Mouse (Mus musculus): ENCODE data around the gene Akap3. TPM values are rescaled to one million over a fixed set of nuclear protein-coding genes. Genes with fewer than 3 reads are reported as not detected.

The Akap3 gene
- polyA plus RNA-seq, 1 experiment from 2014 or later, result not detected

GRCm38 (mm10) chr6:126907876-126908275, 55.0 kb downstream of the Akap3 start:
- Histone ChIP-seq H3K4me3 (no peak overlapping the region), H3K9me3 (no peaks in the 10 kb centered on the region), H3K27ac (replicated peaks) (no peak overlapping the region), H3K27me3 (no peaks in the 10 kb centered on the region), H3K36me3 (no peaks in the 10 kb centered on the region), H3K4me2 (no peak overlapping the region), H3K9ac (no peak overlapping the region), H3K4me1 (replicated peaks) (no peaks in the 10 kb centered on the region)
- WGBS, result 59% methylated on average over 3 of the region's 3 CpGs
- ATAC-seq (ENCODE audit: low FRiP score, low read depth), result no peak

GRCm38 (mm10) chr6:126910727-126911126, 57.8 kb downstream of the Akap3 start:
- Histone ChIP-seq H3K36me3 (no peaks in the 10 kb centered on the region), H3K9ac (no peak overlapping the region), H3K9me3 (no peaks in the 10 kb centered on the region), H3K27me3 (no peaks in the 10 kb centered on the region), H3K4me1 (replicated peaks) (no peaks in the 10 kb centered on the region), H3K4me3 (no peak overlapping the region), H3K27ac (replicated peaks) (no peak overlapping the region), H3K4me2 (no peak overlapping the region)
- WGBS, result 84% methylated on average over 4 of the region's 4 CpGs
- no peak for ATAC-seq (ENCODE audit: low FRiP score, low read depth)

GRCm38 (mm10) chr6:126914928-126915327, 62.0 kb downstream of the Akap3 start:
- Histone ChIP-seq H3K27ac (replicated peaks) (no peak overlapping the region), H3K27me3 (no peaks in the 10 kb centered on the region), H3K9ac (no peak overlapping the region), H3K9me3 (no peaks in the 10 kb centered on the region), H3K4me2 (no peak overlapping the region), H3K36me3 (no peaks in the 10 kb centered on the region), H3K4me1 (replicated peaks) (no peaks in the 10 kb centered on the region), H3K4me3 (no peak overlapping the region)
- ATAC-seq (ENCODE audit: low FRiP score, low read depth), result no peak
- WGBS, result 86% methylated on average over 5 of the region's 5 CpGs

- Histone ChIP-seq H3K4me3 (peak within 1 kb of the TSS; percentile 19; the same call in 1 of the 2 replicates), H3K4me2 (peak within 1 kb of the TSS; percentile 46), H3K27me3 (no peaks in the 10 kb centered on the region), H3K36me3 (peaks cover 7% of the 10 kb centered on the region; the same call in 1 of the 2 replicates), H3K9ac (no peak within 1 kb of the TSS), H3K27ac (replicated peaks) (no peak within 1 kb of the TSS), H3K9me3 (no peaks in the 10 kb centered on the region), H3K4me1 (replicated peaks) (0 out of 2 replicates have a peak, but pooled peaks cover 6% of the 10 kb centered on the region)
- 6% methylated on average over 21 of the region's 21 CpGs for whole genome bisulfite sequencing
- ATAC-seq (ENCODE audit: low FRiP score, low read depth), result peak; percentile 59
Measured at GRCm38 (mm10) chr6:126921111-126921881, 68.4 kb downstream of the Akap3 start, which contains the start of gene Dyrk4. Gene Dyrk4, minus strand, starts transcription at chr6:126921839.

Other genes with a start within 250 kb of the Akap3 start
- gene Kcna1, start 206.7 kb upstream of the Akap3 start, polyA plus RNA-seq (2015; fragmentation: Nextera tagmentation; extraction: Ambion mirVana), result 3.2 and 3.8 TPM in 2 replicates
- gene Kcna6, start 112.4 kb upstream of the Akap3 start, polyA plus RNA-seq (2015; fragmentation: Nextera tagmentation; extraction: Ambion mirVana), result 22.3 and 24.4 TPM in 2 replicates
- 185 and 194 TPM in 2 replicates for gene Ndufa9, start 4.0 kb upstream of the Akap3 start, polyA plus RNA-seq (2015; fragmentation: Nextera tagmentation; extraction: Ambion mirVana)
- 0.07 TPM in 1 of 2 replicates, not detected in the other for gene Dyrk4, start 68.7 kb downstream of the Akap3 start, polyA plus RNA-seq (2015; fragmentation: Nextera tagmentation; extraction: Ambion mirVana)
- gene Rad51ap1, start 86.5 kb downstream of the Akap3 start, polyA plus RNA-seq (2015; fragmentation: Nextera tagmentation; extraction: Ambion mirVana), result 13.8 and 17.4 TPM in 2 replicates
- 30.1 and 31.3 TPM in 2 replicates for gene D6Wsu163e, start 86.9 kb downstream of the Akap3 start, polyA plus RNA-seq (2015; fragmentation: Nextera tagmentation; extraction: Ambion mirVana)
- 0.04 TPM in 1 of 2 replicates, not detected in the other for gene Fgf6, start 162.5 kb downstream of the Akap3 start, polyA plus RNA-seq (2015; fragmentation: Nextera tagmentation; extraction: Ambion mirVana)
- 0.14 and 0.29 TPM in 2 replicates for gene Fgf23, start 219.8 kb downstream of the Akap3 start, polyA plus RNA-seq (2015; fragmentation: Nextera tagmentation; extraction: Ambion mirVana)